Mouse (Mus musculus): ENCODE measurements around the gene Rapgef4.

The Rapgef4 gene

GRCm38 (mm10) chr2:72151792-72152554, 170.9 kb downstream of the Rapgef4 start:
- no peak for DNase-seq (ENCODE audit: low spot score)

- no peak for DNase-seq (ENCODE audit: low spot score)
Observed at GRCm38 (mm10) chr2:72152746-72153145, 171.7 kb downstream of the Rapgef4 start.

- no peak for DNase-seq (ENCODE audit: low spot score)
Observed at GRCm38 (mm10) chr2:72153851-72154250, 172.8 kb downstream of the Rapgef4 start.

GRCm38 (mm10) chr2:72155102-72155773, 174.2 kb downstream of the Rapgef4 start:
- DNase-seq (ENCODE audit: low spot score): no peak

GRCm38 (mm10) chr2:72156484-72156883, 175.4 kb downstream of the Rapgef4 start:
- no peak for DNase-seq (ENCODE audit: low spot score)

- DNase-seq (ENCODE audit: low spot score): no peak
Observed at GRCm38 (mm10) chr2:72157561-72157960, 176.5 kb downstream of the Rapgef4 start.

GRCm38 (mm10) chr2:72158045-72158444, 177.0 kb downstream of the Rapgef4 start:
- no peak for DNase-seq (ENCODE audit: low spot score)

GRCm38 (mm10) chr2:72158691-72159225, 177.7 kb downstream of the Rapgef4 start:
- no peak for DNase-seq (ENCODE audit: low spot score)

- no peak for DNase-seq (ENCODE audit: low spot score)
Observed at GRCm38 (mm10) chr2:72159281-72159680, 178.2 kb downstream of the Rapgef4 start.

- DNase-seq (ENCODE audit: low spot score): no peak
Observed at GRCm38 (mm10) chr2:72165136-72165854, 184.3 kb downstream of the Rapgef4 start.

GRCm38 (mm10) chr2:72169451-72170100, 188.5 kb downstream of the Rapgef4 start:
- DNase-seq (ENCODE audit: low spot score): no peak

GRCm38 (mm10) chr2:72170546-72170945, 189.5 kb downstream of the Rapgef4 start:
- DNase-seq (ENCODE audit: low spot score): no peak

GRCm38 (mm10) chr2:72171204-72171603, 190.2 kb downstream of the Rapgef4 start:
- no peak for DNase-seq (ENCODE audit: low spot score)

GRCm38 (mm10) chr2:72173010-72173409, 192.0 kb downstream of the Rapgef4 start:
- no peak for DNase-seq (ENCODE audit: low spot score)

- DNase-seq (ENCODE audit: low spot score): no peak
Observed at GRCm38 (mm10) chr2:72173844-72174243, 192.8 kb downstream of the Rapgef4 start.

- no peak for DNase-seq (ENCODE audit: low spot score)
Observed at GRCm38 (mm10) chr2:72175536-72175935, 194.5 kb downstream of the Rapgef4 start.

GRCm38 (mm10) chr2:72175971-72176370, 194.9 kb downstream of the Rapgef4 start:
- DNase-seq (ENCODE audit: low spot score): no peak

- DNase-seq (ENCODE audit: low spot score): no peak
Observed at GRCm38 (mm10) chr2:72177214-72178023, 196.4 kb downstream of the Rapgef4 start.

GRCm38 (mm10) chr2:72178025-72178424, 197.0 kb downstream of the Rapgef4 start:
- no peak for DNase-seq (ENCODE audit: low spot score)

- DNase-seq (ENCODE audit: low spot score): no peak
Observed at GRCm38 (mm10) chr2:72178515-72178914, 197.5 kb downstream of the Rapgef4 start.
